Mouse (Mus musculus) heart, adult 2 months (tissue): ENCODE data around the gene Fbxo28.

ENCODE experiments used
- CTCF ChIP-seq: fragments of 200-600 bp; IDR thresholded peaks from 2 replicates; pipeline ENCODE4 v1.8.1; 2022; ENCODE audit warnings: antibody characterized with exemption, mild to moderate bottlenecking, moderate library complexity
- EP300 ChIP-seq: fragments of 200-500 bp; IDR thresholded peaks from 2 replicates; pipeline ENCODE4 v1.6.1; 2011; ENCODE audit warnings: low read depth, low read length, control low read depth; ENCODE audit not compliant: insufficient read depth
- POLR2A ChIP-seq: fragments of 200-500 bp; IDR thresholded peaks from 2 replicates; pipeline ENCODE4 v1.6.1; 2011; ENCODE audit warnings: mild to moderate bottlenecking, low read depth, low read length, control low read depth; ENCODE audit not compliant: insufficient read depth

DNA sequence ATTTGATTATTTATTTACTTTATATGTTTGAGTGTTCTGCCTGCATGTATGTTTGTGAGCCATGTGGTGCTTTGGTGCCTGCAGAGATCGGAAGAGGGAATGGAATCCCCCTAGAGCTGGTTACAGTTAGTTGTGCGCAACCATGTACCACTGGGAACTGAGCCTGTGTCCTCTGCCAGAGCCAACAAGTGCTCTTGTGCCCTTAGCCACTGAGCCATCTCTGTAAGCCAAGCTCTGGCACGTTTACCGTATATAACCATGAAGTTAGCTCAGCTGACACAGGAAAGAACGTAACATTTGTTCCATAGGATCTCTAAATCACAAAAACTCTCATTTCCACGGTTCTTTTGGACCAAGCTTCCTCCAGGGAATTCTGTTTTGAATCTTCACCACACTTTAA is 61.4 kb downstream of the Fbxo28 start:
- no peak for TF ChIP-seq POLR2A
- no peak for TF ChIP-seq CTCF
- no peak for TF ChIP-seq EP300
